Mouse (Mus musculus) cortical plate, adult 2 months (tissue): ENCODE data around the gene Cryba4.

Experiments used
- CTCF ChIP-seq: fragments of 200-500 bp; IDR thresholded peaks from 2 replicates; pipeline ENCODE4 v1.5.1; 2011; ENCODE audit warnings: mild to moderate bottlenecking, control low read depth, low read length; ENCODE audit not compliant: insufficient read depth; ENCODE audit errors: extremely low read depth
- POLR2A ChIP-seq: fragments of 200-500 bp; IDR thresholded peaks from 2 replicates; pipeline ENCODE4 v1.6.1; 2011; ENCODE audit warnings: mild to moderate bottlenecking, low read length, control low read depth; ENCODE audit not compliant: insufficient read depth; ENCODE audit errors: extremely low read depth

GRCm38 (mm10) chr5:112253169-112253568, 851 bp upstream of the Cryba4 start:
- TF ChIP-seq CTCF (no peak), POLR2A (no peak)
